Mouse (Mus musculus) testis, adult 2 months (tissue): ENCODE data around the gene Evl. TPM values are rescaled to one million over a fixed set of nuclear protein-coding genes. Genes with fewer than 3 reads are reported as not detected.

Source experiments
- H3K27ac ChIP-seq: fragments of 200-500 bp; 2 replicates; pipeline ENCODE4 v1.5.1; 2012; ENCODE audit warnings: low read depth, low read length; ENCODE audit not compliant: control insufficient read depth, insufficient read depth
- H3K27me3 ChIP-seq: fragments of 200-500 bp; 2 replicates; pipeline ENCODE4 v1.6.1; 2012; ENCODE audit warnings: mild to moderate bottlenecking, low read length, moderate library complexity; ENCODE audit not compliant: control insufficient read depth, insufficient read depth
- H3K36me3 ChIP-seq: fragments of 200-500 bp; 2 replicates; pipeline ENCODE4 v1.6.1; 2012; ENCODE audit warnings: mild to moderate bottlenecking, low read length; ENCODE audit not compliant: control insufficient read depth, insufficient read depth
- H3K4me1 ChIP-seq: fragments of 200-500 bp; 2 replicates; pipeline ENCODE4 v1.6.1; 2012; ENCODE audit warnings: low read length; ENCODE audit not compliant: control insufficient read depth, insufficient read depth
- H3K4me3 ChIP-seq: fragments of 200-500 bp; 2 replicates; pipeline ENCODE4 v1.5.1; 2012; ENCODE audit warnings: low read depth, mild to moderate bottlenecking, low read length, moderate library complexity, mixed read lengths; ENCODE audit not compliant: control insufficient read depth
- CTCF ChIP-seq: fragments of 200-500 bp; IDR thresholded peaks from 2 replicates; pipeline ENCODE4 v1.5.1; 2012; ENCODE audit warnings: low read depth, mild to moderate bottlenecking, inconsistent platforms, low read length, moderate library complexity; ENCODE audit not compliant: control insufficient read depth, insufficient read depth, insufficient replicate concordance
- POLR2A ChIP-seq: fragments of 200-500 bp; IDR thresholded peaks from 2 replicates; pipeline ENCODE4 v1.6.1; 2012; ENCODE audit warnings: low read depth, mild to moderate bottlenecking, inconsistent platforms, low read length, moderate library complexity; ENCODE audit not compliant: control insufficient read depth
- polyA plus RNA-seq: library from polyadenylated mRNA; depleted of rRNA; stranded (reverse); fragments of >200 nt; gene quantifications from 2 replicates; pipeline ENCODE4 v1.2.3, GENCODE M21; 2012

Evl gene
- polyA plus RNA-seq, 1 experiment = 36.4 TPM

DNA sequence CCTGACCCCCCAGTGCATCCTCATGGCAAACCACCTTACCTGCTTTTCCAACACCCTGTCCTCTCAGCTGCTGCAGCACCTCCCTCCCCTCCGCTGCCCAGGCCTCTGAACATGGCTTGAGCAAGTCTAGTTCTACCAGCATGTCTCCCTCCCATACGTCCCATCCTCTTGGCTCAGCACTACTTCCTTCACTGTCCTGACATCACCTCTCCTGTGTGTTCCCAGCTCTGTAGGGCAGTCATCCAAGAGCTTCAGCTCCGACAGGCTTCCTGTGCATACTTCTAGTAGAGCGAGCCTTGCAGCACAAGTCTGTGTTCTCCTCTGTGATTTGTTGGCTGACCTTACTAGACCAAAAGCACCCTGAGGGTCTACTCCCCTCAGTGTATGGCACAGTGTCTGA is 120.0 kb downstream of the Evl start:
- H3K36me3 ChIP-seq = no peaks in the 10 kb centered on the region
- H3K4me1 ChIP-seq = no peaks in the 10 kb centered on the region
- no peaks in the 10 kb centered on the region for H3K27me3 ChIP-seq
- H3K4me3 ChIP-seq = no peak overlapping the region
- no peak for TF ChIP-seq POLR2A
- TF ChIP-seq CTCF = no peak
- H3K27ac ChIP-seq = no peak overlapping the region

DNA sequence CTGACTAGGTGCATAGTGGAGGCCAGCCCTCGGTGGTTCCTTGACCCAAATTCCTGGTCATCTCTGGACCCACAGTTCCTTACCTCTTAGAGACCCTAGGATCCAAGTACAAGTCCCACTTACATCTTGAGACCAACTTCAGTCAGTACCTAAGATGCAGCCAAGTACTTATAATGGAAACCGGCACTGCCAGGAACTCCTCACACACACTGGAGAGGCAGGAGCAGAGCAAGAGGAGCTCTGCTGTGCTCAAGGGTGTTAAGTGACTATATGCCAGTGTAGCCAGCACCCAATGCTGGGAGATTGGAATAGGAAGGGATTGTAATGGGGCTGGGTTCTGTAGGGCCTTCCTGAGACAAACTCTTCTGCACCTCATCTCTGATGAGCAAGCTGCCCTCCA is 120.4 kb downstream of the Evl start:
- Histone ChIP-seq H3K27me3 (no peaks in the 10 kb centered on the region), H3K27ac (no peak overlapping the region), H3K4me3 (no peak overlapping the region), H3K4me1 (no peaks in the 10 kb centered on the region), H3K36me3 (no peaks in the 10 kb centered on the region)
- TF ChIP-seq POLR2A = no peak
- TF ChIP-seq CTCF = no peak

DNA sequence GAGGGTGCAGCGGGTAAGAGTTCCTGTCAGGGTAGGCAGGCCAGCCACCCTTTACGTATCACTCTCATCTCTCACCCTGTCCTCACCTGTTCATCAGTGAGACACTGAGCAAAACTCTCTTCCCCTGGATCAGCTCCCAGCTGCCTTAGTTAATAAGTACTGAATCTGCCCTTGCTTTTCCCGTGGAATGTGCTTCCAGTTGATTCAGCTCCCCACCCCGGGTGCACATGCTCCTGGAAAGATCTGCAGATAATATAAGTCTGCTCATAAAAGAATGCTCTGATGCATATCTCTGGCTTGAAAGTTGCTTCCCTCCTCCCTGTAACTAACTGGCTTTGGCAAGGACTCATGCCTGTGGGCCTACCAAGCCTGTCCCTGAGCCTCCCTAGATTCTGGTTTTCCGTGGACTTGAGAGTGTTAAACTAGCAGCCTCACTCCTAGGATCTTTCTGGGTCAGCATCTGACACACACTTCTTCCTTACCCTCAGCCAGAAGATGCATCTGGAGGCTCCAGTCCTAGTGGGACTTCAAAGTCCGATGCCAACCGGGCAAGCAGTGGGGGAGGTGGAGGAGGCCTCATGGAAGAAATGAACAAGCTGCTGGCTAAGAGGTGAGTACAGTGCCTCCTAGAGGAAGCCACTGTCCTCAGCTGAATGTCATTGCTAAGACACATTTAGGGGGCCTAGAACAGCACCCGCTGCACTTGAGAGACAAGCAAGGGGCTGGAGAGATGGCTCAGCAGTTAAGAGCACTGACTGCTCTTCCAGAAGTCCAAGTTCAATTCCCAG is 121.3 kb downstream of the Evl start:
- Histone ChIP-seq H3K36me3 (no peaks in the 10 kb centered on the region), H3K4me1 (no peaks in the 10 kb centered on the region), H3K27me3 (no peaks in the 10 kb centered on the region), H3K4me3 (no peak overlapping the region), H3K27ac (no peak overlapping the region)
- TF ChIP-seq POLR2A = no peak

DNA sequence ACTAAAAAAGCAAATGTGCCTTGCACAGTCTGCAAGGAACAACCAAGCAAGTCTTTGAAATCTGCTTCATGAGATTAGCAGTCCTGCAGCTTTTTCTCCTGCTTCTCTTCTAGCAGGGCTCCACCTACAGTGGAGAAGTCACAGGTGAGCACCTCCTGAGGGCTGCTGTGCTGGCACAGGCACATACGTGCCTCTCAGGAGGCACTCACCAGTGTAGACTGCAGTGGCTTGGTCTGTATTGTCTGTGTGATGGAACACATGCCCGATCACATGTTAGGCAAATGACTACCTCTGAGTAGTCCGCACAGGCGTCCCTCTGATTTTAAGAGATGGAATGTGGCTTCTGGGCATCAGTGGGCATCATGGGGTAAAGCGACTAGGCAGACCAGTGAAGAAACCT is 122.6 kb downstream of the Evl start:
- no peak overlapping the region for H3K27ac ChIP-seq
- no peak for TF ChIP-seq POLR2A
- no peak for TF ChIP-seq CTCF
- no peak overlapping the region for H3K4me3 ChIP-seq
- H3K4me1 ChIP-seq = no peaks in the 10 kb centered on the region
- H3K27me3 ChIP-seq = no peaks in the 10 kb centered on the region
- no peaks in the 10 kb centered on the region for H3K36me3 ChIP-seq

DNA sequence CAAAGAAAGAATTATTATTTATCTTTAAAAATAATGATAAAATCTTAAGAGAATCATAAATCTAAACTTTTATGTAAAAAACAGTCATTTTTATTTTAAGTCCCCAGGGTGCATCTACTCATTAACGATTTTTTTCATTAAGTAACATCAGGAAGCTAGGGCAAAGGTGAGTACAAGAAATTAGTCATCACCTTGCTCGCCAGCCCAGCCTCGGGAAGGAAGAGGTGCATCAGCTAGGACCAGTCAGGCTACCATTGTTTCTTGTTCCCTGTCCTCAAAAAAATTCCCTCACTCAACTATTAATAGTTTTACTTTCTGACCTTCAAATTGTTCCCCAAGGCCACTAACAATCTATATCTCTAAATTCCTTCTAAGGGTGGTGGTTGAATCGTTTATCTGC is 123.8 kb downstream of the Evl start:
- Histone ChIP-seq H3K27me3 (no peaks in the 10 kb centered on the region), H3K4me1 (no peaks in the 10 kb centered on the region), H3K36me3 (no peaks in the 10 kb centered on the region), H3K27ac (no peak overlapping the region), H3K4me3 (no peak overlapping the region)
- TF ChIP-seq CTCF = no peak
- TF ChIP-seq POLR2A = no peak

DNA sequence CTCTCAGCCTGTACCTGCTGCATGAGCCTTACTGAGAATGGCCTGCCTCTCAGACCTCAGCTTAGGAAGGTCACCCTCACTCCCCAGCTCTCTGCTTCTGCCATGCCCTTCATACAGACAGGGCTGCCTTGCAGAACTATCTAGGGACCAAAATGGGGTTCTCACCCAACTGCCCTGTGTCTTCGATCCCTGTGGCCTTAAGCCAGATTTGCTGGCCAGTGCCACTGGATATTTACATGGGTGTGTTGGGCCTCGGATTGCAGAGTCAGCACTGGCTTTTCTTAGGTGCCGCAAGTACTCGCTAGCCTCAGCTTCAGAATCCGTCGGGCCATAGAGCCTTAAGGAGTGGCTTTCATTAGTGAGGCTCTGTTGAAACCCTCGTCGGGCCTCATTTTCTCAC is 126.3 kb downstream of the Evl start:
- Histone ChIP-seq H3K27ac (no peak overlapping the region), H3K4me3 (no peak overlapping the region), H3K27me3 (no peaks in the 10 kb centered on the region), H3K36me3 (no peaks in the 10 kb centered on the region), H3K4me1 (no peaks in the 10 kb centered on the region)
- no peak for TF ChIP-seq POLR2A

DNA sequence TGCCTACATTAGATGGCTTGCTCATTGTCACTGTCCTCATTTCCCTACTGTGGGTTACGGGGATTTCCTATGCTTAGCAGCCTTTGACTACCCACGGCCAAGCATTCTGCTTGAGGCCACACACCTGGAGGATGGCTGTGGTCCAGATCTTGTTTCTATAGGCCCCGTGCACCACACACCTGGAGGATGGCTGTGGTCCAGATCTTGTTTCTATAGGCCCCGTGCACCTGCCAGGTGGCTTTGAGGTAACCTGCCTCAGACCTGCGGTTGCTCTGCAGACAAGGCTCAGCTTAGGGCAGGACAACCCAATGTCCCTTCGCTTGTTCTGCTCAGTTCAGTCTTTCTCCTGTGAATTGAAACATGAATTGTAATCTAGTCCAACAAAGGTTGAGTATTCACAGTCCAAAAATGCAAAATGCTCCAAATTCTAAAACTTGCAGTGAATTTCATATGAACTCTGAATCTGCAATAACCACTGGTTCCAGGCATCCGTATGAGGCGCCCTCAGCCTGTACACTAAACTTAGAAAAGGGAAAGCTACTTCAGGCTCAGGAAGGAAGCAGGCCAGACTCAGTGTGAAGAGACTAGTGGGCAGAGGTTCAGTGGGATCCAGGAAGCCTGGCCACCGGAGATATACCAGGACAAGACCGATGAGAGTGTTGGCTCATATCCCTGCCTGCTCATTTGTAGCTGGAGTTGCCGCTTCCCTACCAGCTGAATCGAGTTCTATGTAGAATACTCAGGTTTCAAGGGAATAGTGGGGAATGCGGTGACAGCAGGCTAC is 127.9 kb downstream of the Evl start:
- no peaks in the 10 kb centered on the region for H3K4me1 ChIP-seq
- H3K27ac ChIP-seq = no peak overlapping the region
- no peak overlapping the region for H3K4me3 ChIP-seq
- no peak for TF ChIP-seq CTCF
- TF ChIP-seq POLR2A = no peak
- no peaks in the 10 kb centered on the region for H3K27me3 ChIP-seq
- H3K36me3 ChIP-seq = no peaks in the 10 kb centered on the region
